Mouse (Mus musculus): ENCODE measurements around the gene Gm11983. TPM values are rescaled to one million over a fixed set of nuclear protein-coding genes. Genes with fewer than 3 reads are reported as not detected.

The Gm11983 gene
- not detected in 2 replicates for polyA plus RNA-seq (2015; fragmentation: Nextera tagmentation; extraction: Ambion mirVana)

GRCm38 (mm10) chr11:6837554-6837953 is at the start of gene Gm11983:
TSS of gene Gm11983 (minus strand) at chr11:6837654.

Other genes with a start within 250 kb of the Gm11983 start
- 54.5 and 57.5 TPM in 2 replicates for gene Nacad, start 231.6 kb downstream of the Gm11983 start, polyA plus RNA-seq (2015; fragmentation: Nextera tagmentation; extraction: Ambion mirVana)
- gene Tbrg4, start 211.6 kb downstream of the Gm11983 start, polyA plus RNA-seq (2015; fragmentation: Nextera tagmentation; extraction: Ambion mirVana), result 27.1 and 28.0 TPM in 2 replicates
- gene Wap, start 199.0 kb downstream of the Gm11983 start, polyA plus RNA-seq (2015; fragmentation: Nextera tagmentation; extraction: Ambion mirVana), result not detected in 2 replicates
- 29.0 and 30.2 TPM in 2 replicates for gene Ramp3, start 179.1 kb downstream of the Gm11983 start, polyA plus RNA-seq (2015; fragmentation: Nextera tagmentation; extraction: Ambion mirVana)
- gene Adcy1, start 225.8 kb upstream of the Gm11983 start, polyA plus RNA-seq (2015; fragmentation: Nextera tagmentation; extraction: Ambion mirVana), result 20.4 and 26.8 TPM in 2 replicates